Mouse (Mus musculus): ENCODE measurements at regions not wholly inside any gene's neighbourhood (a gene's known extent, or its start where the extent isn't known, plus 50 kb on each side); places are given as distances from the start of the nearest gene placed in this dataset.

GRCm38 (mm10) chr13:51930931-51931330, 84.5 kb downstream of the Gadd45g start:
- ATAC-seq (no peak), DNase-seq (ENCODE audit: low read depth, low spot score) (no peak)
- in situ Hi-C loops (cut with MboI; ENCODE audit: low pct_unique_long_range_greater_than_20kb) = no loop called here
- H3K27me3 ChIP-seq = no peaks in the 10 kb centered on the region
- ChIA-PET CTCF (interaction anchor here (2.6 kb wide), 1 partner anchor 8 kb away, joined by 12 read pairs; no protein-coding TSS in a partner anchor), POLR2A (no interaction called here)
- TF ChIP-seq CTCF (IDR thresholded peaks at IDR 0.05) = no peak

- TF ChIP-seq CTCF (IDR thresholded peaks at IDR 0.05) = no peak
- no peak for ATAC-seq
- no peaks in the 10 kb centered on the region for H3K27me3 ChIP-seq
- ChIA-PET CTCF (no interaction called here), POLR2A (no interaction called here)
- no peak for DNase-seq (ENCODE audit: low read depth, low spot score)
- in situ Hi-C loops (cut with MboI; ENCODE audit: low pct_unique_long_range_greater_than_20kb) = no loop called here
Measured at GRCm38 (mm10) chr13:51935827-51936226, 89.3 kb downstream of the Gadd45g start.

GRCm38 (mm10) chr13:51936441-51936840, 90.0 kb downstream of the Gadd45g start:
- TF ChIP-seq CTCF (IDR thresholded peaks at IDR 0.05) = no peak
- DNase-seq (ENCODE audit: low read depth, low spot score) (no peak), ATAC-seq (no peak)
- POLR2A ChIA-PET = no interaction called here
- H3K27me3 ChIP-seq = no peaks in the 10 kb centered on the region
- CTCF ChIA-PET = no interaction called here
- in situ Hi-C loops (cut with MboI; ENCODE audit: low pct_unique_long_range_greater_than_20kb) = no loop called here

GRCm38 (mm10) chr13:51937898-51938297, 91.4 kb downstream of the Gadd45g start:
- no peaks in the 10 kb centered on the region for H3K27me3 ChIP-seq
- POLR2A ChIA-PET = interaction anchor here (1.0 kb wide), 1 partner anchor 46 kb away, joined by 3 read pairs; no protein-coding TSS in a partner anchor
- in situ Hi-C loops (cut with MboI; ENCODE audit: low pct_unique_long_range_greater_than_20kb) = no loop called here
- no peak for DNase-seq (ENCODE audit: low read depth, low spot score)
- ATAC-seq = no peak
- CTCF ChIA-PET = interaction anchor here (1.2 to 3.1 kb wide), 2 partner anchors 8 to 22 kb away, joined by 3 to 12 read pairs; no protein-coding TSS in a partner anchor
- no peak for TF ChIP-seq CTCF (IDR thresholded peaks at IDR 0.05)

- CTCF ChIA-PET = interaction anchor here (1.2 to 3.1 kb wide), 2 partner anchors 10 to 23 kb away, joined by 3 to 12 read pairs; no protein-coding TSS in a partner anchor
- in situ Hi-C loops (cut with MboI; ENCODE audit: low pct_unique_long_range_greater_than_20kb) = no loop called here
Measured at GRCm38 (mm10) chr13:51939262-51939661, 92.8 kb downstream of the Gadd45g start.

GRCm38 (mm10) chr13:51939715-51940114, 93.2 kb downstream of the Gadd45g start:
- ChIA-PET CTCF (interaction anchor here (3.1 kb wide), 1 partner anchor 10 kb away, joined by 12 read pairs; no protein-coding TSS in a partner anchor), POLR2A (no interaction called here)
- in situ Hi-C loops (cut with MboI; ENCODE audit: low pct_unique_long_range_greater_than_20kb) = no loop called here
- no peak for TF ChIP-seq CTCF (IDR thresholded peaks at IDR 0.05)
- ATAC-seq (no peak), DNase-seq (ENCODE audit: low read depth, low spot score) (no peak)
- H3K27me3 ChIP-seq = no peaks in the 10 kb centered on the region

More at GRCm38 (mm10) chr13:51939262-51939661, 92.8 kb downstream of the Gadd45g start:
- POLR2A ChIA-PET = no interaction called here
- no peak for ATAC-seq
- H3K27me3 ChIP-seq = no peaks in the 10 kb centered on the region
- no peak for TF ChIP-seq CTCF (IDR thresholded peaks at IDR 0.05)
- DNase-seq (ENCODE audit: low read depth, low spot score) = no peak

GRCm38 (mm10) chr13:51946171-51946570, 99.7 kb downstream of the Gadd45g start:
- in situ Hi-C loops (cut with MboI; ENCODE audit: low pct_unique_long_range_greater_than_20kb) = no loop called here

GRCm38 (mm10) chr13:51948896-51949295, 102.4 kb downstream of the Gadd45g start:
- DNase-seq (ENCODE audit: low read depth, low spot score) (no peak), ATAC-seq (no peak)
- H3K27me3 ChIP-seq = no peaks in the 10 kb centered on the region
- ChIA-PET POLR2A (no interaction called here), CTCF (no interaction called here)
- in situ Hi-C loops (cut with MboI; ENCODE audit: low pct_unique_long_range_greater_than_20kb) = no loop called here
- TF ChIP-seq CTCF (IDR thresholded peaks at IDR 0.05) = no peak

More at GRCm38 (mm10) chr13:51946171-51946570, 99.7 kb downstream of the Gadd45g start:
- TF ChIP-seq CTCF (IDR thresholded peaks at IDR 0.05) = no peak
- DNase-seq (ENCODE audit: low read depth, low spot score) (no peak), ATAC-seq (no peak)
- ChIA-PET POLR2A (interaction anchor here (0.7 kb wide), 1 partner anchor 91 kb away, joined by 3 read pairs; no protein-coding TSS in a partner anchor), CTCF (no interaction called here)
- no peaks in the 10 kb centered on the region for H3K27me3 ChIP-seq

GRCm38 (mm10) chr13:51951506-51952038, 105.1 kb downstream of the Gadd45g start:
- no peaks in the 10 kb centered on the region for H3K27me3 ChIP-seq
- POLR2A ChIA-PET = interaction anchor here (0.7 to 2.2 kb wide), 2 partner anchors 13 to 17 kb away, joined by 3 to 7 read pairs; no protein-coding TSS in a partner anchor
- in situ Hi-C loops (cut with MboI; ENCODE audit: low pct_unique_long_range_greater_than_20kb) = loop anchor here (25.0 kb wide), 1 partner anchor 289 kb away; the partner anchor contains the start of gene Secisbp2
- TF ChIP-seq CTCF (IDR thresholded peaks at IDR 0.05) = no peak
- ATAC-seq = no peak
- DNase-seq (ENCODE audit: low read depth, low spot score) = no peak
- CTCF ChIA-PET = interaction anchor here (1.0 kb wide), 1 partner anchor 23 kb away, joined by 3 read pairs; no protein-coding TSS in a partner anchor

GRCm38 (mm10) chr13:51953084-51953483, 106.6 kb downstream of the Gadd45g start:
- no peak for TF ChIP-seq CTCF (IDR thresholded peaks at IDR 0.05)
- in situ Hi-C loops (cut with MboI; ENCODE audit: low pct_unique_long_range_greater_than_20kb) = loop anchor here (25.0 kb wide), 1 partner anchor 291 kb away; the partner anchor contains the start of gene Secisbp2
- H3K27me3 ChIP-seq = no peaks in the 10 kb centered on the region
- DNase-seq (ENCODE audit: low read depth, low spot score) (no peak), ATAC-seq (no peak)
- ChIA-PET POLR2A (no interaction called here), CTCF (no interaction called here)

GRCm38 (mm10) chr13:51953569-51953968, 107.1 kb downstream of the Gadd45g start:
- no peak for TF ChIP-seq CTCF (IDR thresholded peaks at IDR 0.05)
- ChIA-PET CTCF (no interaction called here), POLR2A (no interaction called here)
- ATAC-seq (no peak), DNase-seq (ENCODE audit: low read depth, low spot score) (no peak)
- in situ Hi-C loops (cut with MboI; ENCODE audit: low pct_unique_long_range_greater_than_20kb) = loop anchor here (25.0 kb wide), 1 partner anchor 291 kb away; the partner anchor contains the start of gene Secisbp2
- H3K27me3 ChIP-seq = no peaks in the 10 kb centered on the region

Data from Patski (cell line).